Mouse (Mus musculus): ENCODE measurements at regions not wholly inside any gene's neighbourhood (a gene's known extent, or its start where the extent isn't known, plus 50 kb on each side); places are given as distances from the start of the nearest gene placed in this dataset.

DNA sequence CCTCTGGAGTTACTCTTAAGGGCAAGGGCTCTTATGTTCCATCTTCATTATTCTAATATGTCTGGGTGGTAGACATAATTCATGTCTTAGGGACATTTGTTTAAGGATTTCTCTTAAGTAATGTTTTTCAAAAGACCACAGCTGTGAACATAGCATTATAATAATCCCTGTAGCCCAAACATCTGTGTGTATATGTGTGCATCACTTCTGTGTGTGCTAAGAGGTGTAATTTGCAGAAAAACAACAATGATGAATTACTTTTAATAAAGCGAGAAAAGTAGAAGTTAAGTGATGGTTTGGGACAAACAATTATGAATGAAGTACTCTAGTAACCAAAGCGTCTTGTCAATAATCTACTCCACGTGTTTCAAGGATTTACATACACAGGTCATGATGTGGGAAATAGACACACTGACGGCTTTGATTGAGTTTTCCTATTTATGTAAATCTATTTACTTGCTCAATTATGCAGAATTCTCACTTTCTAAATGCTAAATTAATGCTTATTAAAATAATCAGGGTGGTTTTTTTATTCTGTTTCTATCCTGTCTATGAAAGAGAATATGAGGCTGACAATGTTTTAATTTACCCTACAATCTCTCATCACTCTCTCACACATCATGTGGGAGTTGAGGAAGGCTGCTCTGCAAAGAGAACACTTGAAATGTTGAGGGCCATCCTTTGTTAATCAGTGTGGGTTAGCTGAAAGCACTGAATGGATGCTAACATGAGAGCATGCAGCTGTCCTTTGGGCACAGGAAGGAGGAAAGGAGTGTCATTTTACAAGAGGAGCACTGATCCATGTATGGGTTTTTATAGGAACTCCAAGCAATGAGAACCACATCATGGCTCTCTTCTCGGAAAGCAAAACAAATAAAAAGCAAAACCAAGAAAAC is 477.8 kb upstream of the Slc8a1 start:
- no peak for TF ChIP-seq CTCF (IDR thresholded peaks at IDR 0.05; ENCODE audit: borderline replicate concordance, extremely low read depth, insufficient read depth, insufficient read length)
- TF ChIP-seq POLR2A (IDR thresholded peaks at IDR 0.05; ENCODE audit: borderline replicate concordance, extremely low read depth, insufficient read depth, insufficient read length, poor library complexity, severe bottlenecking), result no peak
